Mouse (Mus musculus): ENCODE data around the gene Imp4. TPM values are rescaled to one million over a fixed set of nuclear protein-coding genes. Genes with fewer than 3 reads are reported as not detected.

Gene Imp4
- polyA plus RNA-seq (2012; rRNA removed; ENCODE audit: low replicate concordance), result 43.6 and 52.5 TPM in 2 replicates

DNA sequence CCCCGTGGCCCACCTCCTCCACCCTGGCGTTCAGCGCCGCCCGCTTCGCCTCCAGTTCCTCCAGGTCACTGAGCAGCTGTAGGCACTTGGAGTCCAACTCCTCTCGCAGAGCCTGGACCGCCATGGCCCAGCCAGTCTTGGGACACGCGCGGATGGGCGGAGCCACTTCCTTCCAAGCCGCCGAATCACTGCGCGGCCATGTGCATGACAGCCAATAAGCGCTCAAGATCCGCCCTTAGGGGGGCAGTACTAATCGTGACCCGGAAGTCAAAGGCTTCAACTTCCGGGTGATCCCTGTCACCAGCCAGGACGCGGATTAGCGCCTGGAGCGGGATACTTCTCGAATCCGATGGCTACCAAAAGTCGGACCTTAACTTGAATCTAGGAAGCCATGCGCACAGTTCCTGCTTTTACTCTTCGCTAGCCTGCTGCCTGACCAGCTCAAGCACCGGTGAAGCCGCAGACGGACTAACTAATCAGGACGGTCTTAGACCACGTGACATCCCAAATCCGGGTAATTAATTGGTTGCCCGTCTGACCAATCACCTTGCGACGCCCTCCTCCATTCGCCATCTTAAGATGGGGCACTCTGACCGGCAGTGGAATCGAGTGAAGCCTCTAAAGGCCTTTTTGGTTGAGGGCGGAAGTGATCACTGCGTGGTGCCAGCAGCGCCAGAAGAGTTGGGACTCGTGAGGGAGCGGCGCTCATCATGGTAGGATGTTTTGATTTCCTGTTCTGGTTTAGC lies at the start of gene Imp4, which contains the start of gene Ccdc115:
Imp4 (plus strand) TSS at position 637 of the 746 bp plus-strand sequence.
Ccdc115 (minus strand) TSS at position 458 of the 746 bp plus-strand sequence.

DNA sequence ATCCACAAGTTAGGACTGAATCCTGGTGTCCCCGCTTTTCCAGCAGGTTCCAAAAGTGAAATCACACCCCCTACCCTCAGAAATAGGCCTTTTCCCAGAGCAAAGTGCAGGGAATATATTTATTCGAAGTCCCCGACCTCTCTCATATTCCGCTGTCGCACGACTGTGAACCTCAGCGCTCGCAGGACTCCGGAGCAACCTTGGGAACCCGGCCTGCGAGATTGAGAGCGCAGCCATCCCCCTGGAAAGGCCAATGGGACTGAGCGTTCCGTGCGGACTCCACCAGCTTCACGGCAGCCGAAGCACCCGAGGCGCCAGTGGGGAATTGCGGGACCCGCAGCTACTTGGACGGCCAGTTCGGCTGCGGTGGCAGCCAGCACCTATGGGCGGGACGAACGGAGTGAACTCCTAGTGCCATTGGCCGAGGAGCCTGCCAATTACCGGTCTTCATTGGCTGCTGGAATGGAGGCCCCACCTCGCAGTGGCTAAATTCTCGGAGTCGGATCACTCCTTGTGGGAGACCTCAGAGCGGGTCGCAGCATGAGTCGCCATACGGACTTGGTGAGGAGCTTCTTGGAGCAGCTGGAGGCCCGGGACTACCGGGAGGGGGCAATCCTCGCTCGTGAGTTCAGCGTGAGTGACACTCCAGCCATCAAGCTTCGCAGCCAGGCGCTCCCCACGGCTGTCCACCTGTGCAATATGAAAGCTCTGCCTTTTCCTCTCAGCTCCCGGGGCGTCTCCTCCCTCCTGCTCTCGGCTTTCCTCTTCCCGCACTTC lies 19.8 kb downstream of the Imp4 start, which contains the start of gene Ptpn18:
Ptpn18 (plus strand) TSS at position 479 of the 777 bp plus-strand sequence.

Other genes starting within 250 kb of the Imp4 start
- 21.1 and 25.5 TPM in 2 replicates for gene Ccdc115, start 179 bp upstream of the Imp4 start, polyA plus RNA-seq (2012; rRNA removed; ENCODE audit: low replicate concordance)
- gene Ptpn18, start 19.9 kb downstream of the Imp4 start, polyA plus RNA-seq (2012; rRNA removed; ENCODE audit: low replicate concordance), result 48.4 and 87.9 TPM in 2 replicates
- gene Prss39, start 58.6 kb downstream of the Imp4 start, polyA plus RNA-seq (2012; rRNA removed; ENCODE audit: low replicate concordance), result not detected in 2 replicates
- gene Cfc1, start 95.8 kb downstream of the Imp4 start, polyA plus RNA-seq (2012; rRNA removed; ENCODE audit: low replicate concordance), result not detected in 2 replicates
- not detected in 2 replicates for gene Prss40, start 121.1 kb downstream of the Imp4 start, polyA plus RNA-seq (2012; rRNA removed; ENCODE audit: low replicate concordance)
- gene Amer3, start 139.8 kb downstream of the Imp4 start, polyA plus RNA-seq (2012; rRNA removed; ENCODE audit: low replicate concordance), result not detected in 2 replicates

All from subcutaneous adipose tissue, adult 2 months (tissue).